Mouse (Mus musculus) B cell, adult 67 days (primary cell): ENCODE measurements around the gene Rap1b. TPM values are rescaled to one million over a fixed set of nuclear protein-coding genes. Genes with fewer than 3 reads are reported as not detected.

Source experiments
- total RNA-seq, 2 experiments: library from RNA; stranded (reverse); gene quantifications; 4 replicates each; pipeline ENCODE4 v1.2.4; 2023

The Rap1b gene
- 100 to 1,000 TPM; 318 to 363 TPM for total RNA-seq

GRCm38 (mm10) chr10:117845597-117846259, at the start of gene Rap1b:
Gene Rap1b, minus strand, starts transcription at chr10:117846035.

GRCm38 (mm10) chr10:117792141-117793091, 53.4 kb downstream of the Rap1b start, which contains the start of gene Nup107:
Gene Nup107, minus strand, starts transcription at chr10:117792705.

Other genes with a start within 250 kb of the Rap1b start
- 10 to 100 TPM; 61.2 to 71.1 TPM for gene Cpm, start 216.5 kb downstream of the Rap1b start, total RNA-seq
- 100 to 1,000 TPM; 144 to 158 TPM for gene Mdm2, start 135.3 kb downstream of the Rap1b start, total RNA-seq
- gene Slc35e3, start 99.7 kb downstream of the Rap1b start, total RNA-seq: 10 to 100 TPM; 12.9 to 16.9 TPM
- 10 to 100 TPM; 37.6 to 41.5 TPM for gene Nup107, start 53.3 kb downstream of the Rap1b start, total RNA-seq